Mouse (Mus musculus): ENCODE data around the gene Zfp93. TPM values are rescaled to one million over a fixed set of nuclear protein-coding genes. Genes with fewer than 3 reads are reported as not detected.

Zfp93 gene
- polyA plus RNA-seq, 1 experiment from 2014 or later = 1.2 TPM

DNA sequence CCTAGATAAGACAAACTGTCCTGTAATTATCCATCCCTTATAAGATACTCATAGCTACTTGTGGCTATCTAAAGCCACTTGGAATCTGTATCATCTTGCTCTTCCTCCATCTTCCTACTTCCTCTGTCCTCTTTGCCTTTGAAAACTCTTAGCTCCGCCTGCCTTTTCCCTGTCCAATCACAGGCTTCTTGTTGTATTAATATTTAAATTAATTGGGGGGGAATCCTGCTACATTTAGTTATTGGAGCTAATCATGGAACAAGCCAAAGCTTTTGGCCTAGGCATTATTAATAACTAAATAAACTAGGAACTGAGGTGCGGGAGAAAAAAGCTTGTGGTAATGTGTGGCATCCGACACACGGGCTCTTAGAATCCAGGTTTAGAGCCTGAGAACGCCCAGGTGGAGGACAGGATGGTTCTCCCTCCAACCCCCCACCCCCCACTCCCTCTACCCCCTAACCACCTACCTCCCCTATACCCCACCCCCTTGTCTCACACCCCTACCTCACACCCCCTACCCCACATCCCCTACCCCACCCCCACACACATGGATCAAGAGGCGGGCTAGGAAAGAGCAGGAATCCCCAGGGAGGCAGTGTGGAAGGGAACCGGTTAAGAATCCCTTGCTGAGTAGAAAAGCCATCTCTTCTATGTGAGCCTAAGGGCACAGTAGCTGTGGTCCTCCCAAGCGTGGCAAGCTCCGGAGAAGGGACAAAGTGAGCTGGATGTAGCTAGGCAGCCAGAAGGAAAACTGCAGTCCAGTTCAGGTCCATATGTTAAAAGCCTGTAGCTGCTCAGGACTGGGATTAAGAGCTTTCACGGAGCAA is 10.0 kb downstream of the Zfp93 start:
- H3K36me3 ChIP-seq (replicated peaks; ENCODE audit: insufficient read depth, low read length) = no peaks in the 10 kb centered on the region

DNA sequence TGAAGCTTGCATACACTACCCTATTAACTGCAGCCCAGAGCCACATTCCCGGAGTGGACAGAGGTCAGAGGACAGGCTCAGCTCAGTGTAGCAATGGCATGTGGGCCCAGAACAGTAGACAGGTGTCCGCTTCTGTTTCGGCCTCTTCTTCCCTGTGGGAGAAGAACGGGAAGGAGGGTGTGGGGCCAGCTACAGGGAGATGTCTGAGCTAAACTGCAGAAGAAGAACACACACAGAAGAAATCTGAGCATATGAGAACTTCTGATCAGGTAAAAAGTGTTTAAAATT is 10.6 kb downstream of the Zfp93 start:
- no peaks in the 10 kb centered on the region for H3K27me3 ChIP-seq (ENCODE audit: insufficient read depth, low read length)
- WGBS (ENCODE audit: insufficient replicate concordance) = 62% methylated on average over 4 of the region's 4 CpGs
- ATAC-seq (no peak), DNase-seq (no peak)
- H3K4me2 ChIP-seq (ENCODE audit: low read depth, low read length) = no peak overlapping the region
- no peak for TF ChIP-seq EP300 (IDR thresholded peaks at IDR 0.05; ENCODE audit: low read depth)
- TF ChIP-seq CTCF (IDR thresholded peaks at IDR 0.05; ENCODE audit: low read depth) = no peak
- no peak overlapping the region for H3K27ac ChIP-seq (ENCODE audit: low read depth)
- H3K4me3 ChIP-seq (ENCODE audit: low read depth, low read length) = no peak overlapping the region
- H3K36me3 ChIP-seq (replicated peaks; ENCODE audit: insufficient read depth, low read length) = no peaks in the 10 kb centered on the region
- no peaks in the 10 kb centered on the region for H3K4me1 ChIP-seq (ENCODE audit: insufficient read depth)
- H3K9ac ChIP-seq (replicated peaks) = no peak overlapping the region
- no peaks in the 10 kb centered on the region; the same call in 1 of the 2 replicates for H3K9me3 ChIP-seq (ENCODE audit: low read length)

More for the DNA sequence above, 10.0 kb downstream of the Zfp93 start:
- WGBS (ENCODE audit: insufficient replicate concordance) = 54% methylated on average over 10 of the region's 10 CpGs
- ATAC-seq (no peak), DNase-seq (no peak)
- H3K9ac ChIP-seq (replicated peaks) = no peak overlapping the region
- no peak for TF ChIP-seq EP300 (IDR thresholded peaks at IDR 0.05; ENCODE audit: low read depth)
- TF ChIP-seq CTCF (IDR thresholded peaks at IDR 0.05; ENCODE audit: low read depth) = no peak
- no peaks in the 10 kb centered on the region; the same call in 1 of the 2 replicates for H3K9me3 ChIP-seq (ENCODE audit: low read length)
- H3K27me3 ChIP-seq (ENCODE audit: insufficient read depth, low read length) = no peaks in the 10 kb centered on the region
- no peak overlapping the region for H3K27ac ChIP-seq (ENCODE audit: low read depth)
- no peak overlapping the region for H3K4me3 ChIP-seq (ENCODE audit: low read depth, low read length)
- no peaks in the 10 kb centered on the region for H3K4me1 ChIP-seq (ENCODE audit: insufficient read depth)
- no peak overlapping the region for H3K4me2 ChIP-seq (ENCODE audit: low read depth, low read length)

DNA sequence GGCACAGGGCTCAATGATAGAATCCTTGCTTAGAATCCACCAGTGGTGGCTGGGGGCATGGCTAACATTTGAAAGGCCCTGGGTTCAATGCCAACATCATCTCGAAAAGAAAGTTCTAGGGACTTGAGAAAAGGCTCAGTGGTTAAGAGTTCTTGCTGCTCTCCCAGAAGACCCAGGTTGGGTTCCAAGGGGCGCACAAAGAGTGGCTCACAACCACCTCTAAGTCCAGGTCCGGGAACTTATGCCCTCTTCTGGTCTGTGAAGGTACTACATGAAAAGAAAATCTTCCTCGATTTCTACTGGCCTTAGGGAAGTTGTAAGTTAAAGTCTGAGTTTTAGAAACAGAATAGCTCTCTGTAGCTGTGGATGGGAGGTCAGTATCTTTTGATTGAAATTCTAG is 15.9 kb downstream of the Zfp93 start:
- Histone ChIP-seq H3K4me1 (ENCODE audit: insufficient read depth) (no peaks in the 10 kb centered on the region), H3K9me3 (ENCODE audit: low read length) (no peaks in the 10 kb centered on the region; the same call in 1 of the 2 replicates), H3K4me3 (ENCODE audit: low read depth, low read length) (no peak overlapping the region), H3K36me3 (replicated peaks; ENCODE audit: insufficient read depth, low read length) (no peaks in the 10 kb centered on the region), H3K9ac (replicated peaks) (no peak overlapping the region), H3K27me3 (ENCODE audit: insufficient read depth, low read length) (no peaks in the 10 kb centered on the region), H3K4me2 (ENCODE audit: low read depth, low read length) (no peak overlapping the region), H3K27ac (ENCODE audit: low read depth) (no peak overlapping the region)
- ATAC-seq (no peak), DNase-seq (no peak)
- WGBS (ENCODE audit: insufficient replicate concordance) = 47% methylated on average over 4 of the region's 4 CpGs
- peak; percentile 51 for TF ChIP-seq CTCF (IDR thresholded peaks at IDR 0.05; ENCODE audit: low read depth)
- no peak for TF ChIP-seq EP300 (IDR thresholded peaks at IDR 0.05; ENCODE audit: low read depth)

DNA sequence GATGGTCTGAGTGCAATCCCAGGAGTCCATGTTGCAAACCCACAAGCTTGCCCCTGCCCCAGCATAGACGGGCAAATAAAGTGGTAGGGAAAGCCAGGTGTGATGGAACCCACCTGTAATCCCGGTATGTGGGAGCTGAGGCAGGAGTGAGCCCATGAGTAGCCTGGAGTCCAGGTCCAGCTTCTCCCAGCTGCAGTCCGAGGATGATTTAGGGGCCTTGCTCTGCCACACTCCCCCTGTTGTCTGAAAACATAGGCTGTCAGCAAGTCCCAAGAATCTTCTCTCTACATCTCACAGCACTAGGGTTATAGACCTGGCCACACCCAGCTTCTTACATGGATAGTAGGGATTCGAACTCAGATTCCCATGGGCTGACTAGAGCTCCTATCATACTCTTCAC is 16.7 kb downstream of the Zfp93 start:
- Histone ChIP-seq H3K36me3 (replicated peaks; ENCODE audit: insufficient read depth, low read length) (0 out of 2 replicates have a peak, but pooled peaks cover 2% of the 10 kb centered on the region), H3K9ac (replicated peaks) (no peak overlapping the region), H3K4me1 (ENCODE audit: insufficient read depth) (no peaks in the 10 kb centered on the region), H3K27ac (ENCODE audit: low read depth) (no peak overlapping the region), H3K27me3 (ENCODE audit: insufficient read depth, low read length) (no peaks in the 10 kb centered on the region), H3K4me3 (ENCODE audit: low read depth, low read length) (no peak overlapping the region), H3K4me2 (ENCODE audit: low read depth, low read length) (no peak overlapping the region), H3K9me3 (ENCODE audit: low read length) (no peaks in the 10 kb centered on the region; the same call in 1 of the 2 replicates)
- ATAC-seq (no peak), DNase-seq (no peak)
- WGBS (ENCODE audit: insufficient replicate concordance) = 67% methylated on average over 4 of the region's 4 CpGs
- TF ChIP-seq EP300 (IDR thresholded peaks at IDR 0.05; ENCODE audit: low read depth) = no peak
- no peak for TF ChIP-seq CTCF (IDR thresholded peaks at IDR 0.05; ENCODE audit: low read depth)

DNA sequence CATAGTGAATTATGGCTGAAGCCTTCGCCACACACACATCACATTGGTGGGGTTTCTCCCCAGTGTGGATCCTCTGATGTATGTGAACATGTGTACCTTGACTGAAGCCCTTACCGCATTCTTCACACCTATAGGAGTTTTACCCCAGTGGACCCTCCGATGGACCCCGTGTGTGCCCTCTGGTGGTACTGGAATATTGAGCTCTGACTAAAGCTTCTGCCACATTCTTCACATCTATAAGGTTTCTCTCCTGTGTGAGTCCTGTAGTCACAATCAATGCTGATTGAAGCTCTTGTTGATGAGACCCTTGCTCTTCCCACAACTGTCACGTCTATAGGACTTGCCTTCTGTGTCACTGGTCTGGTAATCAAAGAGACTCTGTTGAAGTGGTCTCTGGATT is 17.4 kb downstream of the Zfp93 start:
- no peaks in the 10 kb centered on the region for H3K4me1 ChIP-seq (ENCODE audit: insufficient read depth)
- no peak overlapping the region for H3K4me2 ChIP-seq (ENCODE audit: low read depth, low read length)
- no peak overlapping the region for H3K9ac ChIP-seq (replicated peaks)
- H3K27ac ChIP-seq (ENCODE audit: low read depth) = no peak overlapping the region
- H3K9me3 ChIP-seq (ENCODE audit: low read length) = no peaks in the 10 kb centered on the region; the same call in 1 of the 2 replicates
- 82% methylated on average over 5 of the region's 5 CpGs for WGBS (ENCODE audit: insufficient replicate concordance)
- H3K36me3 ChIP-seq (replicated peaks; ENCODE audit: insufficient read depth, low read length) = 0 out of 2 replicates have a peak, but pooled peaks cover 2% of the 10 kb centered on the region
- ATAC-seq (no peak), DNase-seq (no peak)
- no peak for TF ChIP-seq EP300 (IDR thresholded peaks at IDR 0.05; ENCODE audit: low read depth)
- no peak for TF ChIP-seq CTCF (IDR thresholded peaks at IDR 0.05; ENCODE audit: low read depth)
- H3K27me3 ChIP-seq (ENCODE audit: insufficient read depth, low read length) = no peaks in the 10 kb centered on the region
- H3K4me3 ChIP-seq (ENCODE audit: low read depth, low read length) = no peak overlapping the region

DNA sequence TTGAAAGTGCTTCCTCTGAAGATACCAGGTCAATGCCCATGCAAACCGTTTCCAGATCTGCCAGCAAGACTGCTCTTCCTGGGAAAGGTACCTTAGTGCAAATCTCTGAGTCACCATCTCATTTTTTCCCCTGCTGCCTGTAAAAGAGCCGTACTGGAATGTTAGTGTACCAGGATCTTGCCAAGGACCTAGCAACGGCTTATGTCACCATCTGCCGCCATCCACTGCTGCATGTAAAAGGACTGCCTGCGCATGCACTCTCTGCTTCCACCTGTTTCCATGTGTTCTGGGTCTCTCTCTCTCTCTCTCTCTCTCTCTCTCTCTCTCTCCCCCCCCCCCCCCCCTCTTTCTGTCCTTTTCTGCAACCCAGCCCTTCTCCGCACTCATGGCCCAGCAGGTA is 18.3 kb downstream of the Zfp93 start:
- WGBS (ENCODE audit: insufficient replicate concordance) = 85% methylated on average over 6 of the region's 6 CpGs
- TF ChIP-seq EP300 (IDR thresholded peaks at IDR 0.05; ENCODE audit: low read depth) = no peak
- TF ChIP-seq CTCF (IDR thresholded peaks at IDR 0.05; ENCODE audit: low read depth) = no peak
- Histone ChIP-seq H3K9ac (replicated peaks) (no peak overlapping the region), H3K4me3 (ENCODE audit: low read depth, low read length) (no peak overlapping the region), H3K27me3 (ENCODE audit: insufficient read depth, low read length) (no peaks in the 10 kb centered on the region), H3K27ac (ENCODE audit: low read depth) (no peak overlapping the region), H3K36me3 (replicated peaks; ENCODE audit: insufficient read depth, low read length) (0 out of 2 replicates have a peak, but pooled peaks cover 2% of the 10 kb centered on the region), H3K4me2 (ENCODE audit: low read depth, low read length) (no peak overlapping the region), H3K4me1 (ENCODE audit: insufficient read depth) (no peaks in the 10 kb centered on the region), H3K9me3 (ENCODE audit: low read length) (no peaks in the 10 kb centered on the region; the same call in 1 of the 2 replicates)
- ATAC-seq (no peak), DNase-seq (no peak)
